Mouse (Mus musculus) lung, adult 2 months (tissue): ENCODE measurements at regions not wholly inside any gene's neighbourhood (a gene's known extent, or its start where the extent isn't known, plus 50 kb on each side); places are given as distances from the start of the nearest gene placed in this dataset.

Experiments
- CTCF ChIP-seq: fragments of 200-500 bp; IDR thresholded peaks from 2 replicates; pipeline ENCODE4 v1.5.1; 2011; ENCODE audit warnings: mild to moderate bottlenecking, low read length, control low read depth; ENCODE audit not compliant: insufficient read depth
- POLR2A ChIP-seq: fragments of 200-500 bp; IDR thresholded peaks from 2 replicates; pipeline ENCODE4 v1.6.1; 2011; ENCODE audit warnings: low read depth, mild to moderate bottlenecking, control low read depth, low read length, borderline replicate concordance; ENCODE audit errors: extremely low read depth

DNA sequence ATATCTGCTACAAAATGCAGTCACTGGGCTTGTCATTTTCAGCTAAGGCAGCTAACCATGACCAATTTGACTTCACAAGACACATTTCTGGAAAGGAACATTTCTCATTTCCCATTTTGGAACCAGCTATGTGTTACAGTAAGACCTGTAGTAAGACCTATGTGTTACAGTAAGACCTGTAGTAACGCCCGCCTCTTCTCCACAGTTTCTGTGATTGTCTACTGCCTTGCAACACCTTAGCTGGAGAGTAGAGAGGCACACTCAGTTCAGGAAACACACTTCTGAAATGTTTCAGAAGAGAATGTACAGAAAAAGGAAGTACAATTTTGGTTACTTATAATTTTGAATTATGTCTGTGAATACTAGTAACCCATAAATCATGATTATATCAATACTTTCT lies 508.2 kb upstream of the Vrk2 start:
- TF ChIP-seq CTCF (no peak), POLR2A (no peak)
